Mouse (Mus musculus) lung, embryonic 15.5 days (tissue): ENCODE measurements around the gene Fermt2. TPM values are rescaled to one million over a fixed set of nuclear protein-coding genes. Genes with fewer than 3 reads are reported as not detected.
"Not testable (repeated sequence)": the region's sequence is repeated elsewhere in the genome, so short reads cannot be mapped to it uniquely, and the experiment has no call there.

Experiments
- ATAC-seq: fragments of 200-750 bp; cut with Nextera tagmentation; 2 replicates; pipeline ENCODE4 v1.8.0; 2017; ENCODE audit warnings: moderate number of reproducible peaks, borderline replicate concordance; ENCODE audit not compliant: low FRiP score, low TSS enrichment; ENCODE audit errors: extremely low read depth
- H3K27ac ChIP-seq: fragments of 300-500 bp; sonication (generic); 2 replicates; pipeline ENCODE4 v1.5.1; 2015; ENCODE audit warnings: moderate library complexity, mild to moderate bottlenecking, inconsistent platforms
- H3K27me3 ChIP-seq: fragments of 300-500 bp; sonication (generic); 2 replicates; pipeline ENCODE4 v1.6.1; 2015; ENCODE audit warnings: inconsistent platforms
- H3K36me3 ChIP-seq: fragments of 300-500 bp; sonication (generic); 2 replicates; pipeline ENCODE4 v1.6.1; 2015; ENCODE audit warnings: inconsistent platforms
- H3K4me1 ChIP-seq: fragments of 300-500 bp; sonication (generic); 2 replicates; pipeline ENCODE4 v1.6.1; 2015; ENCODE audit warnings: inconsistent platforms
- H3K4me2 ChIP-seq: fragments of 300-500 bp; sonication (generic); 2 replicates; pipeline ENCODE4 v1.6.1; 2015; ENCODE audit warnings: inconsistent platforms, mild to moderate bottlenecking, moderate library complexity
- H3K4me3 ChIP-seq: fragments of 300-500 bp; sonication (generic); 2 replicates; pipeline ENCODE4 v1.5.1; 2015; ENCODE audit warnings: mild to moderate bottlenecking, inconsistent platforms
- H3K9ac ChIP-seq: fragments of 300-500 bp; sonication (generic); 2 replicates; pipeline ENCODE4 v1.6.1; 2015; ENCODE audit warnings: inconsistent platforms
- H3K9me3 ChIP-seq: fragments of 300-500 bp; sonication (generic); 2 replicates; pipeline ENCODE4 v1.6.1; 2016; ENCODE audit warnings: inconsistent platforms
- WGBS: fragments of 180-500 bp; shearing (Covaris S2); methylation state at CpG from one replicate; pipeline ENCODE4 v1.1.7; 2015; 5-methylcytosine and 5-hydroxymethylcytosine counted together
- polyA plus RNA-seq: library from polyadenylated mRNA; unstranded; fragments of >200 nt; fragmentation: Nextera tagmentation; extraction: Ambion mirVana; gene quantifications from 2 replicates; pipeline ENCODE4 v1.2.1, GENCODE M21; 2015

Fermt2 gene
- polyA plus RNA-seq, 1 experiment from 2014 or later = 239 TPM

DNA sequence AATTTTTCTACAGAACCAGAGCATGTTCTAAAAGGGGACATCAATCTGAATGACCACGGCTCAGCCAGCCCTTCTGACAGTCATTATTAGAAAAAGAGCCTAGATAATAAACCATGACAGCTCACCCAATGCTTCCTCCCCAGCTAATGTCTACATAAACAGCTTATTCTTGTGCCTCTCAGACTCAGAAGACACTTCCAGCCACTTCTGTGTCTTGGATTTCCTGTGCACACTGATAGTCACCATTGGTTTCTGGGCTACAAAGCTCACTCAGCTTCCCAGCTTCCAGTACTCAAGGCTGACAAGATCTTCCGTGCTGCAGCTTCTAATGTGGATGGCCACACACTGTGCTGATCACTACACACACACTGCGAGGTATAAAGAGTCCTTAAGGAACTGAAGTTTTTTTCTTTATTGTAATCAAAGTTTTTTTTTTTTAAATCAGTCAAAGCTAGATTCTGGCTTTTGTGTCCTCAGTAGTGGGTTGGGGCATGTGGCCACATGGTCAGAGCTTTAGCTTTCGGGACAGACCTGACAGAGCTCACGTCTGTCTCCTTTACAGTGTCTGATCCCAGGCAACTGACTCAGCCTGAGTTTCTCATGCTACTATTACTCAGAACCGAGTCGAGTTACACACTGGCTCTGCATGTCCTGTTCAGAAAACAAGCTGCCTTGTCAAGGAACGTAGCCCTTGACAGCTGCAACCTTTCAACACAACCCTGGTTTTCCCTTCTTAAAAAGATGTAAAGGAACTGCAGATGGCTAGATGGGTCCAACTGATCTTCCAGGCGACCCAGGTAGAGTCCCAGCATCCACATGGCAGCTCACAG is 50.7 kb downstream of the Fermt2 start:
- 26% methylated on average over 9 of the region's 9 CpGs for WGBS
- peak; percentile 60; the same call in 1 of the 2 replicates for ATAC-seq
- H3K4me1 ChIP-seq = peaks cover 27% of the 10 kb centered on the region
- no peak overlapping the region for H3K4me3 ChIP-seq
- H3K9me3 ChIP-seq = no peaks in the 10 kb centered on the region
- peaks cover 33% of the 10 kb centered on the region for H3K36me3 ChIP-seq
- H3K27ac ChIP-seq = peak overlapping the region; percentile 70
- no peaks in the 10 kb centered on the region for H3K27me3 ChIP-seq
- H3K9ac ChIP-seq = no peak overlapping the region
- H3K4me2 ChIP-seq = no peak overlapping the region

DNA sequence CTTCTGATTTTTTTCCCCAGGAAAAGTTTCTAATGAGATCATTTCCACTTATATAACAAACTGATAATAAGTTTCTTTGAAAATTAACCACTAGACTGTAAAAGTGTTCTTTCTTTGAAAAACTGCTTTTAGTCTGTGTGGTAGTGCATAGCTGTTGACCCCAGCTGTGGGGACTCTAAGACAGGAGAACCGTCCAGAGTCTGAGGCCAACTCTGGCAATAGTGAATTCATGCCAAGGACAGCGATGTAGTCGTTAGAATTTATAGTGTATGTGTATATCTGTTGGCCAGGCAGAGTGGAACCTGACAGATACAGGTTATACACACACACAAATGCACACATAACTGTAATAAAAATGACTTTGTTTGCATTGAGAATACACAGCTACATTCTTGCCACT is 51.4 kb downstream of the Fermt2 start:
- 0 out of 2 replicates have a peak, but pooled peaks have one; percentile 52 for ATAC-seq

DNA sequence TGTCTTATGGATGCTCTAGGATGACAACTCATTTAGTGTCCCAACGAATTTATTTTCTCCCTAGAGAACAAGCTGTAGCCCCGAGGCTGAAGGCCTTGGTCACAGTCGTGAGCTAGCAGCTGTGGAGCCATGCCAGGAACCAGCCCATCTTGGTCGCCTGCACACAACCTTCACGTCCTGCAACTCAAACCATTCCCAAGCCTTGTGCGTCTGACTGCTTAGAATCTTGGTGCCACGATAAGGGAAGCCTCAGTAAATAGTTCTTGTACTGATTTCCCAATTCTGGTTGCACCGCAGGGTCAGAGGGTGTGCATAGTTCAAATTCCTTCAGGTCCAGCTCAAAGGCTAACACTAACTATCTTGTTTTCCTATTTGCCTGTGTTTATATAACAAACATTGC is 52.3 kb downstream of the Fermt2 start:
- ATAC-seq = peak; percentile 81; the same call in 1 of the 2 replicates
- no peaks in the 10 kb centered on the region for H3K9me3 ChIP-seq
- peaks cover 27% of the 10 kb centered on the region for H3K4me1 ChIP-seq
- 9% methylated on average over 8 of the region's 8 CpGs for WGBS
- H3K27ac ChIP-seq = peak overlapping the region; percentile 77
- H3K4me2 ChIP-seq = peak overlapping the region; percentile 4; the same call in 1 of the 2 replicates
- H3K36me3 ChIP-seq = peaks cover 44% of the 10 kb centered on the region
- H3K27me3 ChIP-seq = no peaks in the 10 kb centered on the region
- no peak overlapping the region for H3K4me3 ChIP-seq
- no peak overlapping the region for H3K9ac ChIP-seq

More for the DNA sequence above, 51.4 kb downstream of the Fermt2 start:
- Histone ChIP-seq H3K27ac (peak overlapping the region; percentile 70), H3K4me2 (no peak overlapping the region), H3K9ac (no peak overlapping the region), H3K27me3 (no peaks in the 10 kb centered on the region), H3K9me3 (no peaks in the 10 kb centered on the region), H3K4me3 (no peak overlapping the region), H3K4me1 (peaks cover 27% of the 10 kb centered on the region), H3K36me3 (peaks cover 35% of the 10 kb centered on the region)
- WGBS = 41% methylated on average over 3 of the region's 3 CpGs

DNA sequence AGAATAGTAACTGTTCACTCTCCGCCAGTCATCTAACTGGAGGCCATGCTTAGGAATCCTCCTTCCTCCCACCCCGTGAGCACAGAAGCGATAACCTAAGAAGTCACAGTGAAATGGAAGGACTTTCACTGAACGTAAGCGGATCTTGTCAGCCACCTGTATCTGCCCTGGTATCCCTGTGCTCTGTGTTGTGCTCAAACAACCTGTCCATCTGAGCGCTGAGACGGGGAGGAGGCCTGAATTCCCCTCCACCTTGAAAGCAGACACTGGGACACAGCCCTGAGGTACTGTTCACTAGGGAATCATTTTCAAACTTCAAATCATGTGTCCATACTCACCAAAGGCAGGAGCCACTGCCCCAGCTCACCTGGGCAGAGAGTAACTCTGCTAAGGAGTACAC is 52.9 kb downstream of the Fermt2 start:
- no peaks in the 10 kb centered on the region for H3K27me3 ChIP-seq
- H3K9ac ChIP-seq = no peak overlapping the region
- H3K36me3 ChIP-seq = peaks cover 43% of the 10 kb centered on the region
- H3K4me1 ChIP-seq = peaks cover 27% of the 10 kb centered on the region
- 77% methylated on average over 7 of the region's 7 CpGs for WGBS
- H3K4me3 ChIP-seq = no peak overlapping the region
- no peaks in the 10 kb centered on the region for H3K9me3 ChIP-seq
- no peak overlapping the region for H3K4me2 ChIP-seq
- no peak for ATAC-seq
- peak overlapping the region; percentile 77 for H3K27ac ChIP-seq

DNA sequence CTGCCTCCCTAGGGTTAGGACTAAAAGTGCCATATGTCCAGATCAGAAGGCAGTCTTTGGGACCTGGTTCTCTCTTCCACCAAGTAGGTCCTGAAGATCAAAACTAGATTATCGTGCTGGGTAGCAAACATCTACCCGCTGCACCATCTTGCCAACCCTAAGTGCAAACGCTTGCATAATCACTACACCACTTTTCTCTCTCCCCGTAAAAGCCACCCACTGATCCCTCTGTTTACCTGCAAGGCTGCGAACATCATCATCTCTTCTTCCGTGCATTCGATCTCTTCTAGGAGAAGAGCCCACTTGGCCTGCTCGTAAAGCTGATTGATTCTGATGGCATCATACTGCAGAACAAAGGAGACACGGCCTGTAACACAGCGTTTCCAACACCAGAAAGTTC is 57.4 kb downstream of the Fermt2 start:
- Histone ChIP-seq H3K27ac (no peak overlapping the region), H3K9ac (no peak overlapping the region), H3K27me3 (no peaks in the 10 kb centered on the region), H3K4me2 (no peak overlapping the region), H3K36me3 (peaks cover 59% of the 10 kb centered on the region), H3K4me3 (no peak overlapping the region), H3K9me3 (no peaks in the 10 kb centered on the region), H3K4me1 (peaks cover 9% of the 10 kb centered on the region)
- WGBS = 88% methylated on average over 10 of the region's 10 CpGs
- no peak for ATAC-seq

DNA sequence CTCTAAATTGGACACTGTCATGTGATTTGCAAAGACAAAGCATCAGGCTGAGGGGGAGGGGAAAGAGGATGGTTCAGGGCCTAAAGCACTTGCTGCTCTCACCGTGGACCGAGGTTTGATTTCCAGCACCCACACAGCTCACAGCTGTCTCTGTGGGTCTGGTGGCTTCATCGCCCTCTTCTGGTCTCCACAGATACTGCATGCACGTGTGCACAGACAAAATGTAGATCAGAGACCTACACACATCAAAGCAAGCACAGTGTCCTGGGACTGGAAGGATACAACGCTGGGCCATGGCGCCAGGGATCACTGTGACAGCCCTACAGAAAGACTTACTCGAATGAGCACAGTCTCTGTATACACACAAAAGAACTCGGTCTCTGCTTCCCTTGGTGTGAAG is 60.5 kb downstream of the Fermt2 start:
- Histone ChIP-seq H3K9me3 (no peaks in the 10 kb centered on the region), H3K27ac (no peak overlapping the region), H3K9ac (no peak overlapping the region), H3K27me3 (no peaks in the 10 kb centered on the region), H3K4me1 (peaks cover 7% of the 10 kb centered on the region; the same call in 1 of the 2 replicates), H3K4me2 (no peak overlapping the region), H3K4me3 (no peak overlapping the region), H3K36me3 (peaks cover 79% of the 10 kb centered on the region)
- 91% methylated on average over 8 of the region's 8 CpGs for WGBS
- ATAC-seq = no peak

DNA sequence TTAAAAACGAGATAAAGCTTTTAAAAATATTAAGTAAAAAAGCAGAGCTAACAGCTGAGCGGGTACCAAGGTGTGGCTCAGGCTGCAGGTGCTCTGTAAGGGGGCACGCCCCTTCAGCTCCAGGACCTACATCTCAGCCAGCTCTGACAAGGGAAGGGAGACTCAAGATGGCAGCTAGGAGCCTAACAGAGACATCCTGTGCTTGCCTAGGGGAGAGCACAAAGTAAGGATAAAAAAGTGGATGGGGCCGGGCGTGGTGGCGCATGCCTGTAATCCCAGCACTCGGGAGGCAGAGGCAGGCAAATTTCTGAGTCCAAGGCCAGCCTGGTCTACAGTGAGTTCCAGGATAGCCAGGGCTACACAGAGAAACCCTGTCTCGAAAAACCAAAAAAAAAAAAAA is 63.5 kb downstream of the Fermt2 start:
- not testable (repeated sequence) for H3K9me3 ChIP-seq, H3K27me3 ChIP-seq, ATAC-seq, H3K27ac ChIP-seq, H3K4me3 ChIP-seq, H3K4me2 ChIP-seq, H3K9ac ChIP-seq
- whole genome bisulfite sequencing = 95% methylated on average over 8 of the region's 8 CpGs
- Histone ChIP-seq H3K36me3 (peaks cover 80% of the 10 kb centered on the region), H3K4me1 (peaks cover 18% of the 10 kb centered on the region)

DNA sequence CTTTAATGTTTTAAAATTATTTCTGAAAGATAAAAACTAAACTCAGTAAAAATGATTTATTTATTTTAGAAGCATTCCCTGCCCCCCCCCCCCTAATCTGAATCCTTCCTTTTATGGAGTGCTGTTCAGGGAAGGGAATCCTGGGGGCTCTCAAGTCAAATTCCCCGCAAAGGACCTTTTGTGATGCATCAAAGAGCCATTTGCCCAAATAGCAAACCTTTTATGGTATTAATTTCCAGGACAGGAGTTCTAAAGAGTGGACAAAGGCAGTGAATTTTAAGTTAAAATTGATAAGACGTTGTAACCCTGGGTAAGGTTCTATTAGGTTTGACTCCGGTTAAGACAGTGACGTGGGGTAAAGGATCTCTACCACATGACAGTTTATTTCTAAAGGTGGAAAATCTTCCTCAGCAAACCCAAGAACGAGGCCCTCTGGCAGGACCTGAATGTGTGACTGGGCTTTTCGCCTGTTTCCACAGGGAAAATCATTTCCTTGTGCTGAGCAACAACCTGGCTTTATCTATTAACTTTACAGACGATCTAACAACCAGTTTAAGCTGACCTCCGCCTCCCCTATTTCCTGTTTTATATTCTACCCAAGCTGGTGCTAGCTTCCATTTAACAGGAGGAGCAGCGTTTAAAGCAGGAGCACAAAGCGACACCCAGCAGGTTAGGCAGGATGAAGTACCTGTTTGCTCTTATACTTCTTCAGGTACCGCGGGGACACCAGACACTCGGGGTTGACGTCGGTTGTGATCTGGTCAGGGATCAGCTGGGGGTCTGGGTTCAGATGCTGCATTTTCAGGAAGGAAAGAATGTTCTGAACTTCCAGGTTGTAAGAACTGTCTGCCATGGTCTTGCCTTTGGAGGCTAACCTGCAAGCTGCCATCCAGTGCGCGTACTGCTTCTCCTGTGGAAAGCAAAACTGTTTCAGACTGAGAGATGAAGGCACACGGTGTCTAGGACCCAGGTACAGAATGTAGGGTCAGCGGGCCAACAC is 65.6 kb downstream of the Fermt2 start:
- H3K9me3 ChIP-seq = no peaks in the 10 kb centered on the region
- H3K9ac ChIP-seq = no peak overlapping the region
- H3K4me1 ChIP-seq = peaks cover 18% of the 10 kb centered on the region
- no peak overlapping the region for H3K4me3 ChIP-seq
- H3K27ac ChIP-seq = peak overlapping the region; percentile 82
- no peaks in the 10 kb centered on the region for H3K27me3 ChIP-seq
- no peak overlapping the region for H3K4me2 ChIP-seq
- WGBS = 52% methylated on average over 19 of the region's 19 CpGs
- peaks cover 77% of the 10 kb centered on the region for H3K36me3 ChIP-seq
- ATAC-seq = no peak

DNA sequence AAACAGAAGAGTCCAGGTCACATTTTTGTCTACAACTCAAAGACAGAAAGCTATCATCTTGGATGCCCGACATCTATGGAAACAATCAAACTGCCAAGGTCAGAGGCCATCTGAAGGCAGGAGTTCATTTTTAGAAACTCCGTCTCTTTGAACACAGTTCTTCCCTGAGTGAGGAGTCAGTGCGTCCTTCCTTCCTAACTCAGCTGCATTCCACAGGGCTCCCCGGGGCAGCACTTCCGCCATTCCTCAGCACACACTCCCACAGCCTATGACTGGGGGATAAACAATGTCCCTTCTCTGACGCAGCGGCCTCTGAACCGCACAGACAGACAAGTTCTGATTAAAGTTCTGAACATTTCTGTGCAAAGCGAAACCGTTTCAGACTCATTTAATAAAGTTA is 66.3 kb downstream of the Fermt2 start:
- Histone ChIP-seq H3K27me3 (no peaks in the 10 kb centered on the region), H3K9ac (no peak overlapping the region)
- 6% methylated on average over 10 of the region's 10 CpGs for WGBS

DNA sequence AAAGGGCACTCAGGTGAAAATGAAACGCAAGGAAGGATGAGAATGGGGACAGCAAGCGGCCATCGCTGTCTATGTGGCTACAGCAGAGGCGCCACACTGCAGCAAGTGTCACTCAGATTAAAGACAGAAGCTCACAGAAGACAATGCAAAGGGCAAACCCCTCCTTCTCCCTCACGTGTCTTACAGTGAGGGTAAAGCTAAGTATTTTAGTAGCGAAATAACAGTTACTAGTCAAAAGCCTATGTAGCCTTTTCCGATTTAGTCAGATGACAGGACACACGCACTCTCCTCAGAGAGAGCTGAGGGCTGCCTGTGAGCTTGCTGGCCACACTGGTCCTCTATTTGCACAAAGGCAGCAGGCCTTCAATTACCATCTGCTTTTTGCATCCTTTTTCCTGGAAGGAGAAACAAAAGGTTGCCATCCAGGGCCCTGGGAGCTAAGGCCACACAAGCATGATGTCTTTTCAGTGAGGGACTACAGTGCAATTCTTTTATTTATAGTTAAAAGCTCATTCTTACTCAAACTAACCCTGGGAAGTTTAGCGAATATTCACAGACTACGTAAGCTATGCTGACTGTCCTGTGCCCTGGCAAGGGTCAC is 66.9 kb downstream of the Fermt2 start:
- Histone ChIP-seq H3K36me3 (peaks cover 81% of the 10 kb centered on the region), H3K9ac (no peak overlapping the region), H3K9me3 (no peaks in the 10 kb centered on the region), H3K4me3 (no peak overlapping the region), H3K4me2 (no peak overlapping the region), H3K4me1 (peaks cover 19% of the 10 kb centered on the region), H3K27ac (peak overlapping the region; percentile 82), H3K27me3 (no peaks in the 10 kb centered on the region)
- 69% methylated on average over 10 of the region's 10 CpGs for WGBS
- ATAC-seq = no peak

More for the DNA sequence above, 66.3 kb downstream of the Fermt2 start:
- H3K4me1 ChIP-seq = peaks cover 18% of the 10 kb centered on the region
- peak overlapping the region; percentile 82 for H3K27ac ChIP-seq
- no peak overlapping the region for H3K4me3 ChIP-seq
- ATAC-seq = peak; percentile 94
- H3K36me3 ChIP-seq = peaks cover 76% of the 10 kb centered on the region
- H3K4me2 ChIP-seq = no peak overlapping the region
- H3K9me3 ChIP-seq = no peaks in the 10 kb centered on the region

DNA sequence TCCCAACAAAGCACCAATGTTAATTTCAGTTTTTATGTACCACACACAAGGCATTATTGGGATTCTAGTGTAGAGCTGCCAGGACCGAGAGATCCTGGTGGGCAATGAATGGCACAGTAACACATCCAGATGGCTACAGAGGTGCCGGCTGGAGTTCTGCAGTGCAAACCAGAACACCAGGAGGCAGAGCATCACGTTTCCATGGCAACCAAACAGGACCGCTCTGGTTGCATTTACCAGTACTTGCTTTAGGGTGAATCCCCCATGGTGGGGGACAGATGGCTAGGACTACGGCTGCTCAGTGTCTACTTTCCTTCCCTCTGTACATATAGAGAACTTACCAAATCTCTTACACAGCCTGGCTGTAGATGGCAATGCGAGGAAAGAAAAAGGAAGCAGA is 67.5 kb downstream of the Fermt2 start:
- H3K27ac ChIP-seq = no peak overlapping the region
- ATAC-seq = no peak

More for the DNA sequence above, 67.5 kb downstream of the Fermt2 start:
- H3K9ac ChIP-seq = no peak overlapping the region
- peaks cover 24% of the 10 kb centered on the region for H3K4me1 ChIP-seq
- no peaks in the 10 kb centered on the region for H3K27me3 ChIP-seq
- WGBS = 77% methylated on average over 6 of the region's 6 CpGs
- H3K9me3 ChIP-seq = no peaks in the 10 kb centered on the region
- H3K36me3 ChIP-seq = peaks cover 80% of the 10 kb centered on the region
- no peak overlapping the region for H3K4me3 ChIP-seq
- H3K4me2 ChIP-seq = no peak overlapping the region
